Mouse (Mus musculus) gastrocnemius, adult 18-20 months (tissue): ENCODE measurements around the gene Brd4. TPM values are rescaled to one million over a fixed set of nuclear protein-coding genes. Genes with fewer than 3 reads are reported as not detected.
"Not testable (repeated sequence)": the region's sequence is repeated elsewhere in the genome, so short reads cannot be mapped to it uniquely, and the experiment has no call there.

Source experiments
- DNase-seq: peaks from one replicate; pipeline ENCODE4 v3.0.0; 2021; ENCODE audit warnings: low spot score
- total RNA-seq, 2 experiments: library from RNA; stranded (reverse); gene quantifications; 2 replicates each; pipeline ENCODE4 v1.2.3; 2021

Brd4 gene
- total RNA-seq, 2 experiments from 2014 or later = 41.0 to 47.3 TPM

DNA sequence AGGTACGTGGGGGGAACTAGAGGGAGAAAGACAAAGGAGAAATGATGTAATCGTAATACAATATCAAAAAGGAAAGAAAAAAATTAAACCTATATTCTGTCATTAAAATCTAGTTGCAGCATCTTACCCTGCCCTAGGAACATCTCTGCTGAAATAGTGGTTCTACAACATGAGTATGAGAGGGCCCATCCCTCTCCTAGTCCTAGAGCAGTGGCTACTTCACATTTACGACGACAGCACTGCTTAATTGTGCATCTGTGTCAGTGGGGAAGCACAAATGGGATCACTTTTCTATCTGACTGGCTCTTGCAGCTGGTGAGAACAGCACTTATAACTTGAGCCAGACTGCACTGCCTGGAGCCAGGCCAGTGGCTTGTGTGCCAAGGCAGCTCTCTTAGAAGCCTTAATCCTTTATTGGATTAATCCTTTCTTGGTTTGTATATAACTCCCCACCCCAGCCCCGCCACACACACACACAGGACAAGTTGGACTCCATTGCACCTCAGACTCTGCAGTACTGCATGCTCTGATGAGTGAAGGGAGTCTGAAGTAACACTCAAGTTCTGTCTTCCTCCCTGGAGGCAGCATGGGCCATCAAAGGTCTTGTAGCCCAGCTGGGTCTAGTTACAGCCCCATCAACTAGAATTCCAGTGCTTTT lies 48.9 kb downstream of the Brd4 start:
- DNase-seq = peak; percentile 78

DNA sequence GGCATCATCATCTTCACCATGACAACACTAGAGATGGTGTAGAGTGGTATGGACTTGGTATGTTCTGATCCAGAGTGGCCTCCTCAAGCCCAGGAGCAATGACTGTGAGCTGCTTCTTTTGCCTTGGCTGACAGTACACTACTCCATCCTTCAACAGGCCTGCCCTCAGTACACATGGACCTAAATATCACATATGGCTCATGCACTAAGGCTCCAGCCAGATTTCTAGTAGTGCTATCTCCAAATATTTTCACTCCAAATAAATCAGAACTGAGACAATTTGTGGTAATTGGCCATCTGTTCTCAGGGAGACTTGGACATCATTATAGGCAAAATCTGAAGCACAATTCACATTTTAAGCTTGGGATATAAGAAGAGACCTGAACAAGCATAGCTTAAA lies 51.3 kb downstream of the Brd4 start:
- no peak for DNase-seq

- no peak for DNase-seq
Observed at GRCm38 (mm10) chr17:32229256-32229655, 55.3 kb downstream of the Brd4 start.

- no peak for DNase-seq
Observed at GRCm38 (mm10) chr17:32220873-32221272, 63.6 kb downstream of the Brd4 start.

DNA sequence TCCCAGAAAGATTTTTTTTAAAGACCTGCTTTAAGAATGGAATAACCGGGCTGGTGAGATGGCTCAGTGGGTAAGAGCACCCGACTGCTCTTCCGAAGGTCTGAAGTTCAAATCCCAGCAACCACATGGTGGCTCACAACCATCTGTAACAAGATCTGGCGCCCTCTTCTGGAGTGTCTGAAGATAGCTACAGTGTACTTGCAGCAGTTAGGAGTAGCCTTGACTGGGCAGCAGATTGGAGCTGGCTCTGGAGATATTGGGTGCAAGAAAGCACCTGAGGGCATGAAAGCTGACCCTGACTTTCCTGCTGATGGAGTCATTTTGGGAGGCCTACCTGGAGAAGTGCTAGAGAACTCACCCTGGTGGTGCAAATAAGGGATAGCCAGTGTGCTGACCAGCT lies 68.9 kb downstream of the Brd4 start:
- DNase-seq = not testable (repeated sequence)

GRCm38 (mm10) chr17:32211554-32211953 lies 73.0 kb downstream of the Brd4 start:
- DNase-seq = not testable (repeated sequence)

GRCm38 (mm10) chr17:32209752-32210151 lies 74.8 kb downstream of the Brd4 start:
- peak; percentile 73 for DNase-seq

GRCm38 (mm10) chr17:32209144-32209543 lies 75.4 kb downstream of the Brd4 start:
- DNase-seq = peak; percentile 65

DNA sequence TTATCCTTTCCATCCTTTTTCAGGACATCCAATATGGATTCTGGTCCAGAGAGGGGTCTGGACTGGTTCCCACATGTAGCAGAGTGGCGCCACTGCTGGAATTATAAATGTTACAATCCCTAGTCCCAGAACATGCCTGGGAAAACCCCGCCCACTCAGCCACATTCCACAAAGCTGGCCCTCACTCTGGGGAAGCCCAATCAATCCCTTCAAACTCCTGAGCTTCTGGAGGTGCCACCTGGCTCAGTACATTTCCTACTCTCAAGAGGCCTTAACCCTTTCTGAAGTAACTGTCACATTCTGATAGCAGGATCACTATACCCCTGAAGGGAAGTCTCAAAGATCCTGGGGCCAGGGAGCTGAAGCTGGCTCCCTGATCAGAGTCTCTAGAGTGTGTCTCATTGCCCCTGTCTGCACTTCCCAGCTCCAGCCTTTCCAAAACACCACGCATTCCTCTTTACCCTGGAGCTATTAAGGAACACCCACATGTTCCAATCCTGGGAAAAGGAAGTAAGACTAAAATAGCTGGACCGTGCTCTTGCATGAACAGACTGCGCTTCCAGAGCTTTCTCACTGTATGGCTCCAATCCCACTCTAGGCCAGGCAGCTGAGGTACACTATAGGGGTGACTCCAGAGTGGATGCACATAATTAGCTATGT lies 76.8 kb downstream of the Brd4 start:
- DNase-seq = peak; percentile 56

DNA sequence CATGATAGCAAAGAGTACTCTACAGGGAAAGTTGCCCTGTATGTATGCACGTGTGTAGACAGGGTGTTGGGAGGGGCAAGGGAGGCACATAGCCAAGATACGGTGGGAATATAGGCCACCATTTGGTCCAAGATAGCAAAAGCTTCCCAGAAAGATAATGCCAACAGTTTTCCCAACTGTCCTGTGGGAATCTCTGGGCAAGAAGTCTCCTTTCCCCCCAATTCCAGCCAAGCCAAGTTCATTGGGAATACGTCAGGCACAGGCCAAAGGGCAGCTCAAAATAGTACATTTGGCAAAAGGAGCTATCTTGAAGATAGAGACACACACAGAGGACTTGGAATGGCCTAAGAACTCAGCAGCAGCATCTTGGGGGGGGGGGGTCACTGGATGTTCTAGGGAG lies 79.2 kb downstream of the Brd4 start:
- DNase-seq = peak; percentile 35

- no peak for DNase-seq
Observed at GRCm38 (mm10) chr17:32202972-32203371, 81.5 kb downstream of the Brd4 start.

DNA sequence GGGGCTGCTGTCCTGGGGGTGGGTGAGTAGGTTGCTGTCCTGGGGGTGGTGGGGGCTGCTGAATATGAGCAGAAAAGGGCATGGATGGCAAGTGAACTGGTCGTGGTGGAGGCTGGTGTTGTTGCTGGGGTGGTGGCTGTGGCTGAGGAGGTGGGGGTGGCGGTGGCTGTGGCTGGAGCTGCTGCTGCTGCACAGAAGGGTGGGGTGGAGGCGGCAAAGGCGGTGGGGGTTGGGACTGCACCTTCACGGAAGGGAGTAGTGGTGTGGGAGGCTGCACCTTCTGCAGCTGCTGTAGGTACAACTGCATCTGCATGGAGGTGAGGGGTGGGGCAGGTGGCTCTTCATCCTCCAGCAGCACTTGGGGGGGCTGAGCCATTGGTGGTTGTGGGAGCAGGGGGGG lies 83.4 kb downstream of the Brd4 start:
- DNase-seq = no peak

DNA sequence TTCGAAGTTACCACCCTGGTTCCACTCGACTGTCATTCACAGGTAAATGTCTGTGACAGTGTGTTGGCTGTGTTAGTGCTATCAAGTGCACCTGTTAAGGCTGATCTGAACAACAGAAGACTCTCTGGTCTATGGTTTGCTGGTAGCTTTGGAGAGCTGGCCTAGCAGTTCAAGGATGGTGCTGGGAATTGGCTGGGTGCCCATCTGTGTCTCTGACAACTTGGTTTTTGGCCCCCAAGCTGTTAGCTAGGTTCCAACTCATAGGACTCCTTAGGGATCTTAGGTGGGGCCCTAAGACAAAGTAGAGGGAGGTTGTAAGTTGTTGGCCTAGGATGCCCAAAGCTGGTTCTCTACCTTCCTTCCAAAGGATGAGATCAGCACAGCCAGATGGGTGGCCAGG lies 84.7 kb downstream of the Brd4 start:
- DNase-seq = no peak

- no peak for DNase-seq
Observed at GRCm38 (mm10) chr17:32197156-32197555, 87.4 kb downstream of the Brd4 start.

- DNase-seq = no peak
Observed at GRCm38 (mm10) chr17:32195725-32196124, 88.8 kb downstream of the Brd4 start.

GRCm38 (mm10) chr17:32193010-32193409 lies 91.5 kb downstream of the Brd4 start:
- no peak for DNase-seq

DNA sequence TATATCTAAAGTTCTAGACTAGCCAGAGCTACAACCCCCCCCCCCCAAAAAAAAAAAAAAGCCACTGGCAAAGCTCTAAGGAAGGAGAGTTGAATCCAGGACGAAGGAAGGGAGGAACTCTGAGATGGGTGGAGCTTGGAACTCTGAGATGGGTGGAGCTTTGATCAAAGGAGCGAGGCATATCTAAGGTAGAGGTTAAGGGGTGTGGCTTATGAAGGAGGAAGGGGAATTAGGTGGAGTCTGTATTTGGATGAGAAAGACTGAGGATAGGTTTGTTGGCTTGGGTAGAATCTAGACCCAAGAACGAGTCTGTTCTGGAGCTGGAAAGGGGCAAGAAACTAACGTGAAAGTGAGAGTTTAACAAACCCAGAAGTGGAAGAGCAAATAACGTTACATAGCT lies 94.7 kb downstream of the Brd4 start:
- DNase-seq = no peak

- no peak for DNase-seq
Observed at GRCm38 (mm10) chr17:32188863-32189636, 95.5 kb downstream of the Brd4 start, which contains the start of gene Ephx3. Gene Ephx3 (minus strand): TSS chr17:32189549.

- no peak for DNase-seq
Observed at GRCm38 (mm10) chr17:32183017-32183416, 101.5 kb downstream of the Brd4 start.

- DNase-seq = no peak
Observed at GRCm38 (mm10) chr17:32179621-32180491, 104.7 kb downstream of the Brd4 start.

DNA sequence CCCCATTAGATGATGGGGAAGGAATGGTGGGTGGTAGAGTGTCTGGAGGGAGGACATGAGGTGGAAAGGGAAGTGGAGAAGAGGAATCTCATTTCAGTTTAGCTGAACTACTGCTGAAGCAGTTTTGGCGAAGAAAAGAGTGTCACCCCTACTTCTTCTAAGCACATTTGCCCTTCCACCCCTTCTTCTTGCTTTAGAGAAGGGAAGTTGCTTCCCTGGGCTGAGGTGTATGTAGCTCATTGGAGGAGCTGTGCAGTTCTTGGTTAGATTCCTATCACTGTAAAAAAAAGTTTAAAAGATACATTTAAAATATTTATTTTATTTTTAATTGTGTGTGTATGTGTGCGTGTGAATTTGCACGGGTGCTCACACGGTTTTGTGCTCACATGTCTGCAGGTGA lies 107.6 kb downstream of the Brd4 start:
- no peak for DNase-seq
